Mouse (Mus musculus): ENCODE data around the gene Etnk1. TPM values are rescaled to one million over a fixed set of nuclear protein-coding genes. Genes with fewer than 3 reads are reported as not detected.
"Not testable (repeated sequence)": the region's sequence is repeated elsewhere in the genome, so short reads cannot be mapped to it uniquely, and the experiment has no call there.

Etnk1 gene
- total RNA-seq, 4 experiments from 2014 or later: 26.4 to 29.2 (median 27.7) TPM

- DNase-seq (ENCODE audit: low spot score): no peak
Measured at GRCm38 (mm10) chr6:143149766-143150291, 17.2 kb upstream of the Etnk1 start.

GRCm38 (mm10) chr6:143151081-143151995, 15.7 kb upstream of the Etnk1 start:
- DNase-seq (ENCODE audit: low spot score): not testable (repeated sequence)

GRCm38 (mm10) chr6:143152321-143152827, 14.6 kb upstream of the Etnk1 start:
- no peak for DNase-seq (ENCODE audit: low spot score)

GRCm38 (mm10) chr6:143153160-143153559, 13.9 kb upstream of the Etnk1 start:
- no peak for DNase-seq (ENCODE audit: low spot score)

- no peak for DNase-seq (ENCODE audit: low spot score)
Measured at GRCm38 (mm10) chr6:143153751-143154494, 13.1 kb upstream of the Etnk1 start.

- no peak for DNase-seq (ENCODE audit: low spot score)
Measured at GRCm38 (mm10) chr6:143154885-143155284, 12.1 kb upstream of the Etnk1 start.

GRCm38 (mm10) chr6:143155996-143156395, 11.0 kb upstream of the Etnk1 start:
- no peak for DNase-seq (ENCODE audit: low spot score)

GRCm38 (mm10) chr6:143156684-143157083, 10.3 kb upstream of the Etnk1 start:
- DNase-seq (ENCODE audit: low spot score): no peak

GRCm38 (mm10) chr6:143157401-143157800, 9.6 kb upstream of the Etnk1 start:
- DNase-seq (ENCODE audit: low spot score): no peak

- DNase-seq (ENCODE audit: low spot score): no peak
Measured at GRCm38 (mm10) chr6:143160572-143161231, 6.3 kb upstream of the Etnk1 start.

- DNase-seq (ENCODE audit: low spot score): no peak
Measured at GRCm38 (mm10) chr6:143162161-143162877, 4.7 kb upstream of the Etnk1 start.

GRCm38 (mm10) chr6:143163956-143164905, 2.8 kb upstream of the Etnk1 start:
- DNase-seq (ENCODE audit: low spot score): no peak

- no peak for DNase-seq (ENCODE audit: low spot score)
Measured at GRCm38 (mm10) chr6:143164906-143165255, 2.1 kb upstream of the Etnk1 start.

- no peak for DNase-seq (ENCODE audit: low spot score)
Measured at GRCm38 (mm10) chr6:143165404-143166257, 1.4 kb upstream of the Etnk1 start.

GRCm38 (mm10) chr6:143167409-143167919, 443 bp downstream of the Etnk1 start:
- DNase-seq (ENCODE audit: low spot score): no peak

- DNase-seq (ENCODE audit: low spot score): no peak
Measured at GRCm38 (mm10) chr6:143167981-143168674, 1.1 kb downstream of the Etnk1 start.

- DNase-seq (ENCODE audit: low spot score): no peak
Measured at GRCm38 (mm10) chr6:143169385-143169784, 2.4 kb downstream of the Etnk1 start.

Data from heart, adult 8-10 months (tissue).